Mouse (Mus musculus) forebrain, embryonic 13.5 days (tissue): Measurements from ENCODE around the gene Frmpd3. TPM values are rescaled to one million over a fixed set of nuclear protein-coding genes. Genes with fewer than 3 reads are reported as not detected.

ENCODE experiments used
- ATAC-seq: fragments of 200-750 bp; cut with Nextera tagmentation; 2 replicates; pipeline ENCODE4 v1.8.0; 2017
- H3K27ac ChIP-seq: fragments of 300-500 bp; sonication (generic); 2 replicates; pipeline ENCODE4 v1.5.1; 2015; ENCODE audit warnings: inconsistent platforms, mild to moderate bottlenecking, moderate library complexity
- H3K27me3 ChIP-seq: fragments of 300-500 bp; sonication (generic); 2 replicates; pipeline ENCODE4 v1.6.1; 2015; ENCODE audit warnings: mild to moderate bottlenecking, inconsistent platforms
- H3K36me3 ChIP-seq: fragments of 300-500 bp; sonication (generic); 2 replicates; pipeline ENCODE4 v1.6.1; 2015; ENCODE audit warnings: mild to moderate bottlenecking, inconsistent platforms; ENCODE audit not compliant: poor library complexity, severe bottlenecking
- H3K4me1 ChIP-seq: fragments of 300-500 bp; sonication (generic); 2 replicates; pipeline ENCODE4 v1.6.1; 2015; ENCODE audit warnings: inconsistent platforms
- H3K4me2 ChIP-seq: fragments of 300-500 bp; sonication (generic); 2 replicates; pipeline ENCODE4 v1.6.1; 2015; ENCODE audit warnings: inconsistent platforms, mild to moderate bottlenecking, moderate library complexity
- H3K4me3 ChIP-seq: fragments of 300-500 bp; sonication (generic); 2 replicates; pipeline ENCODE4 v1.5.1; 2015; ENCODE audit warnings: mild to moderate bottlenecking, inconsistent platforms
- H3K9ac ChIP-seq: fragments of 300-500 bp; sonication (generic); 2 replicates; pipeline ENCODE4 v1.6.1; 2015; ENCODE audit warnings: mild to moderate bottlenecking, inconsistent platforms
- H3K9me3 ChIP-seq: fragments of 300-500 bp; sonication (generic); replicated peaks from 2 replicates; pipeline ENCODE4 v1.6.1; 2016; ENCODE audit warnings: inconsistent platforms
- WGBS: fragments of 180-500 bp; shearing (Covaris S2); methylation state at CpG from one replicate; pipeline ENCODE4 v1.1.7; 2015; 5-methylcytosine and 5-hydroxymethylcytosine counted together
- polyA plus RNA-seq: library from polyadenylated mRNA; unstranded; fragments of >200 nt; fragmentation: Nextera tagmentation; extraction: Ambion mirVana; gene quantifications from 2 replicates; pipeline ENCODE4 v1.2.1, GENCODE M21; 2015

Gene Frmpd3
- polyA plus RNA-seq, 1 experiment from 2014 or later, result 1.4 TPM

GRCm38 (mm10) chrX:140407593-140407992, 65.5 kb downstream of the Frmpd3 start:
- 83% methylated on average over 5 of the region's 5 CpGs for WGBS
- H3K9ac ChIP-seq, result no peak overlapping the region
- H3K4me1 ChIP-seq, result no peaks in the 10 kb centered on the region
- H3K4me3 ChIP-seq, result no peak overlapping the region
- peaks cover 7% of the 10 kb centered on the region; the same call in 1 of the 2 replicates for H3K27me3 ChIP-seq
- H3K4me2 ChIP-seq, result no peak overlapping the region
- no peak overlapping the region for H3K27ac ChIP-seq
- H3K9me3 ChIP-seq, result no peaks in the 10 kb centered on the region
- ATAC-seq, result no peak
- no peaks in the 10 kb centered on the region for H3K36me3 ChIP-seq

GRCm38 (mm10) chrX:140418467-140418866, 76.4 kb downstream of the Frmpd3 start:
- 87% methylated on average over 4 of the region's 4 CpGs for WGBS
- H3K27me3 ChIP-seq, result 0 out of 2 replicates have a peak, but pooled peaks cover 6% of the 10 kb centered on the region
- no peak overlapping the region for H3K4me2 ChIP-seq
- H3K9ac ChIP-seq, result no peak overlapping the region
- no peaks in the 10 kb centered on the region for H3K4me1 ChIP-seq
- no peaks in the 10 kb centered on the region for H3K36me3 ChIP-seq
- H3K4me3 ChIP-seq, result no peak overlapping the region
- no peak overlapping the region for H3K27ac ChIP-seq
- ATAC-seq, result no peak
- no peaks in the 10 kb centered on the region for H3K9me3 ChIP-seq

GRCm38 (mm10) chrX:140427124-140427523, 85.1 kb downstream of the Frmpd3 start:
- 70% methylated on average over 4 of the region's 4 CpGs for WGBS
- no peak overlapping the region for H3K9ac ChIP-seq
- ATAC-seq, result no peak
- no peak overlapping the region for H3K27ac ChIP-seq
- H3K9me3 ChIP-seq, result no peaks in the 10 kb centered on the region
- H3K36me3 ChIP-seq, result no peaks in the 10 kb centered on the region
- no peak overlapping the region for H3K4me2 ChIP-seq
- no peak overlapping the region for H3K4me3 ChIP-seq
- H3K4me1 ChIP-seq, result no peaks in the 10 kb centered on the region
- H3K27me3 ChIP-seq, result no peaks in the 10 kb centered on the region

GRCm38 (mm10) chrX:140428252-140428651, 86.2 kb downstream of the Frmpd3 start:
- ATAC-seq, result no peak
- whole genome bisulfite sequencing, result 72% methylated on average over 8 of the region's 8 CpGs
- H3K36me3 ChIP-seq, result no peaks in the 10 kb centered on the region
- H3K27ac ChIP-seq, result no peak overlapping the region
- no peaks in the 10 kb centered on the region for H3K27me3 ChIP-seq
- H3K4me2 ChIP-seq, result no peak overlapping the region
- no peaks in the 10 kb centered on the region for H3K9me3 ChIP-seq
- no peak overlapping the region for H3K4me3 ChIP-seq
- H3K4me1 ChIP-seq, result no peaks in the 10 kb centered on the region
- H3K9ac ChIP-seq, result no peak overlapping the region

GRCm38 (mm10) chrX:140429985-140430384, 87.9 kb downstream of the Frmpd3 start:
- H3K27me3 ChIP-seq, result 0 out of 2 replicates have a peak, but pooled peaks cover 2% of the 10 kb centered on the region
- H3K9me3 ChIP-seq, result no peaks in the 10 kb centered on the region
- ATAC-seq, result no peak
- H3K4me2 ChIP-seq, result no peak overlapping the region
- no peaks in the 10 kb centered on the region for H3K4me1 ChIP-seq
- H3K4me3 ChIP-seq, result no peak overlapping the region
- no peak overlapping the region for H3K27ac ChIP-seq
- no peak overlapping the region for H3K9ac ChIP-seq
- H3K36me3 ChIP-seq, result no peaks in the 10 kb centered on the region
- 89% methylated on average over 5 of the region's 5 CpGs for WGBS

GRCm38 (mm10) chrX:140430506-140430905, 88.4 kb downstream of the Frmpd3 start:
- no peak overlapping the region for H3K9ac ChIP-seq
- H3K9me3 ChIP-seq, result no peaks in the 10 kb centered on the region
- H3K4me2 ChIP-seq, result no peak overlapping the region
- WGBS, result 87% methylated on average over 12 of the region's 12 CpGs
- no peak for ATAC-seq
- 0 out of 2 replicates have a peak, but pooled peaks cover 2% of the 10 kb centered on the region for H3K27me3 ChIP-seq
- no peak overlapping the region for H3K4me3 ChIP-seq
- no peaks in the 10 kb centered on the region for H3K36me3 ChIP-seq
- H3K4me1 ChIP-seq, result no peaks in the 10 kb centered on the region
- H3K27ac ChIP-seq, result no peak overlapping the region

- Histone ChIP-seq H3K9me3 (no peaks in the 10 kb centered on the region), H3K27ac (no peak overlapping the region), H3K9ac (no peak overlapping the region), H3K36me3 (no peaks in the 10 kb centered on the region), H3K4me2 (no peak overlapping the region), H3K4me3 (no peak overlapping the region), H3K4me1 (no peaks in the 10 kb centered on the region), H3K27me3 (0 out of 2 replicates have a peak, but pooled peaks cover 2% of the 10 kb centered on the region)
- ATAC-seq, result no peak
- 88% methylated on average over 15 of the region's 15 CpGs for WGBS
Observed at GRCm38 (mm10) chrX:140431981-140432380, 89.9 kb downstream of the Frmpd3 start.

GRCm38 (mm10) chrX:140432786-140433185, 90.7 kb downstream of the Frmpd3 start:
- WGBS, result 93% methylated on average over 11 of the region's 11 CpGs
- Histone ChIP-seq H3K4me3 (no peak overlapping the region), H3K36me3 (no peaks in the 10 kb centered on the region), H3K27ac (no peak overlapping the region), H3K4me2 (no peak overlapping the region), H3K9me3 (no peaks in the 10 kb centered on the region), H3K9ac (no peak overlapping the region), H3K4me1 (no peaks in the 10 kb centered on the region), H3K27me3 (0 out of 2 replicates have a peak, but pooled peaks cover 2% of the 10 kb centered on the region)
- no peak for ATAC-seq

- Histone ChIP-seq H3K36me3 (no peaks in the 10 kb centered on the region), H3K4me1 (no peaks in the 10 kb centered on the region), H3K27me3 (0 out of 2 replicates have a peak, but pooled peaks cover 2% of the 10 kb centered on the region), H3K4me3 (no peak overlapping the region), H3K4me2 (no peak overlapping the region), H3K27ac (no peak overlapping the region), H3K9ac (no peak overlapping the region), H3K9me3 (no peaks in the 10 kb centered on the region)
- ATAC-seq, result no peak
Observed at GRCm38 (mm10) chrX:140437906-140438305, 95.8 kb downstream of the Frmpd3 start.

- ATAC-seq, result no peak
- no peak overlapping the region for H3K4me3 ChIP-seq
Observed at GRCm38 (mm10) chrX:140445551-140445950, 103.5 kb downstream of the Frmpd3 start.

GRCm38 (mm10) chrX:140450071-140450470, 108.0 kb downstream of the Frmpd3 start:
- H3K9ac ChIP-seq, result no peak overlapping the region
- no peak overlapping the region for H3K4me3 ChIP-seq
- H3K9me3 ChIP-seq, result no peaks in the 10 kb centered on the region
- ATAC-seq, result no peak
- H3K4me1 ChIP-seq, result no peaks in the 10 kb centered on the region
- H3K36me3 ChIP-seq, result no peaks in the 10 kb centered on the region
- WGBS, result 80% methylated on average over 3 of the region's 3 CpGs
- H3K4me2 ChIP-seq, result no peak overlapping the region
- no peaks in the 10 kb centered on the region for H3K27me3 ChIP-seq
- no peak overlapping the region for H3K27ac ChIP-seq

More at GRCm38 (mm10) chrX:140445551-140445950, 103.5 kb downstream of the Frmpd3 start:
- H3K9me3 ChIP-seq, result no peaks in the 10 kb centered on the region
- H3K4me2 ChIP-seq, result no peak overlapping the region
- no peaks in the 10 kb centered on the region for H3K36me3 ChIP-seq
- no peaks in the 10 kb centered on the region for H3K27me3 ChIP-seq
- H3K4me1 ChIP-seq, result no peaks in the 10 kb centered on the region
- no peak overlapping the region for H3K9ac ChIP-seq
- H3K27ac ChIP-seq, result no peak overlapping the region
- WGBS, result 69% methylated on average over 13 of the region's 13 CpGs

GRCm38 (mm10) chrX:140456279-140456731, 114.2 kb downstream of the Frmpd3 start, which contains the start of gene Prps1:
Gene Prps1 (plus strand): TSS chrX:140456613.
- WGBS, result 19% methylated on average over 26 of the region's 26 CpGs
- Histone ChIP-seq H3K4me3 (peak within 1 kb of the TSS; percentile 56), H3K9ac (peak within 1 kb of the TSS; percentile 59), H3K27ac (no peak within 1 kb of the TSS), H3K4me2 (peak within 1 kb of the TSS; percentile 59), H3K36me3 (no peaks in the 10 kb centered on the region), H3K27me3 (no peaks in the 10 kb centered on the region), H3K4me1 (no peaks in the 10 kb centered on the region; the same call in 1 of the 2 replicates), H3K9me3 (no peaks in the 10 kb centered on the region)
- peak; percentile 97 for ATAC-seq
